Mouse (Mus musculus) heart, adult 2 months (tissue): ENCODE results near the gene Ythdc1.

ENCODE experiments used
- CTCF ChIP-seq: fragments of 200-600 bp; IDR thresholded peaks from 2 replicates; pipeline ENCODE4 v1.8.1; 2022; ENCODE audit warnings: antibody characterized with exemption, mild to moderate bottlenecking, moderate library complexity
- POLR2A ChIP-seq: fragments of 200-500 bp; IDR thresholded peaks from 2 replicates; pipeline ENCODE4 v1.6.1; 2011; ENCODE audit warnings: mild to moderate bottlenecking, low read depth, low read length, control low read depth; ENCODE audit not compliant: insufficient read depth

DNA sequence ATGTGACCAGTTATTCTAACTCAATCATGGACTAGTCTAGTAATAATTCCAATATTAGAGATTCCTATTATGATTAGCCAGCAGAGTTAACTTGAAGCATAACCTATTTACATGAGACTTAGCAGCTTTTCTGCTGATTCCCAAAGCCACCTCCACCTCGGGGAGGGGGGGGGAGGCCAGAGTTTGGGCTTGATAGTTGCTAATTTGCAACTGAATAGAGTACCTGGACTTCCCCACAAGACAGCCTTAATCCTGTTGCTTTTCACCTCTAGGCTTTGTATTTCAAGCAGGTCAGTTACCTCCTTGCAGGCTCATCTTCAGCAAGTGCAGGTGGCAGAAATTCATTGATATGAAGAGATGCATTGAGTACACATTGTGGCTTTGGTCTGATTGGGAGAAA lies 53.7 kb downstream of the Ythdc1 start:
- TF ChIP-seq CTCF (no peak), POLR2A (no peak)
